Mouse (Mus musculus) hindbrain, embryonic 11.5 days (tissue): Measurements from ENCODE around the gene Lipa. TPM values are rescaled to one million over a fixed set of nuclear protein-coding genes. Genes with fewer than 3 reads are reported as not detected.

Source experiments
- ATAC-seq: fragments of 200-750 bp; cut with Nextera tagmentation; 2 replicates; pipeline ENCODE4 v1.8.0; 2017; ENCODE audit warnings: mild to moderate bottlenecking, moderate TSS enrichment, moderate library complexity; ENCODE audit not compliant: low FRiP score
- DNase-seq: peaks from one replicate; pipeline ENCODE4 v3.0.0-alpha.2; 2015; ENCODE audit warnings: low spot score
- H3K27ac ChIP-seq: fragments of 300-500 bp; sonication (generic); 2 replicates; pipeline ENCODE4 v1.5.1; 2014; ENCODE audit warnings: mild to moderate bottlenecking, low read depth, low read length
- H3K27me3 ChIP-seq: fragments of 300-500 bp; sonication (generic); 2 replicates; pipeline ENCODE4 v1.6.1; 2014; ENCODE audit warnings: mild to moderate bottlenecking, low read length, moderate library complexity, mixed read lengths; ENCODE audit not compliant: control insufficient read depth, insufficient read depth
- H3K36me3 ChIP-seq: fragments of 300-500 bp; sonication (generic); 2 replicates; pipeline ENCODE4 v1.6.1; 2014; ENCODE audit warnings: mild to moderate bottlenecking, low read length, moderate library complexity, mixed read lengths; ENCODE audit not compliant: control insufficient read depth, insufficient read depth
- H3K4me1 ChIP-seq: fragments of 300-500 bp; sonication (generic); replicated peaks from 2 replicates; pipeline ENCODE4 v1.6.1; 2014; ENCODE audit warnings: low read length, mixed read lengths; ENCODE audit not compliant: control insufficient read depth, insufficient read depth
- H3K4me2 ChIP-seq: fragments of 300-500 bp; sonication (generic); replicated peaks from 2 replicates; pipeline ENCODE4 v1.6.1; 2014; ENCODE audit warnings: mild to moderate bottlenecking, low read depth, low read length
- H3K4me3 ChIP-seq: fragments of 300-500 bp; sonication (generic); 2 replicates; pipeline ENCODE4 v1.5.1; 2014; ENCODE audit warnings: low read depth, low read length
- H3K9ac ChIP-seq: fragments of 300-500 bp; sonication (generic); 2 replicates; pipeline ENCODE4 v1.6.1; 2014; ENCODE audit warnings: low read depth, low read length
- H3K9me3 ChIP-seq: fragments of 300-500 bp; sonication (generic); 2 replicates; pipeline ENCODE4 v1.6.1; 2016; ENCODE audit warnings: low read length; ENCODE audit not compliant: control insufficient read depth
- WGBS: fragments of 180-500 bp; shearing (Covaris S2); extraction: QIAGEN DNeasy Blood & Tissue Kit; methylation state at CpG from one replicate; pipeline ENCODE4 v1.1.7; 2014; 5-methylcytosine and 5-hydroxymethylcytosine counted together
- polyA plus RNA-seq: library from polyadenylated mRNA; unstranded; fragments of >200 nt; fragmentation: Nextera tagmentation; extraction: Ambion mirVana; gene quantifications from 2 replicates; pipeline ENCODE4 v1.2.1, GENCODE M21; 2014

Lipa gene
- 27.3 and 28.2 TPM in 2 replicates for polyA plus RNA-seq

GRCm38 (mm10) chr19:34526941-34527682, at the start of gene Lipa:
Lipa (minus strand) TSS chr19:34527474.
- H3K9me3 ChIP-seq, result no peaks in the 10 kb centered on the region
- no peaks in the 10 kb centered on the region for H3K4me1 ChIP-seq
- H3K36me3 ChIP-seq, result no peaks in the 10 kb centered on the region
- no peak within 1 kb of the TSS for H3K27ac ChIP-seq
- WGBS, result under 1% methylated on average over 29 of the region's 29 CpGs
- H3K27me3 ChIP-seq, result no peaks in the 10 kb centered on the region
- ATAC-seq, result peak; percentile 100
- peak within 1 kb of the TSS; percentile 57 for H3K4me3 ChIP-seq
- DNase-seq, result peak; percentile 85
- H3K9ac ChIP-seq, result peak within 1 kb of the TSS; percentile 63
- peak within 1 kb of the TSS; percentile 85 for H3K4me2 ChIP-seq

GRCm38 (mm10) chr19:34573650-34574049, 46.4 kb upstream of the Lipa start:
- no peaks in the 10 kb centered on the region for H3K4me1 ChIP-seq
- no peak overlapping the region for H3K4me3 ChIP-seq
- H3K9me3 ChIP-seq, result no peaks in the 10 kb centered on the region
- H3K4me2 ChIP-seq, result no peak overlapping the region
- DNase-seq, result no peak
- no peaks in the 10 kb centered on the region for H3K27me3 ChIP-seq
- H3K9ac ChIP-seq, result no peak overlapping the region
- no peak overlapping the region for H3K27ac ChIP-seq
- WGBS, result 89% methylated on average over 5 of the region's 5 CpGs
- H3K36me3 ChIP-seq, result no peaks in the 10 kb centered on the region
- no peak for ATAC-seq

GRCm38 (mm10) chr19:34571080-34571479, 43.8 kb upstream of the Lipa start:
- no peak overlapping the region for H3K9ac ChIP-seq
- no peak overlapping the region for H3K4me2 ChIP-seq
- ATAC-seq (no peak), DNase-seq (no peak)
- no peaks in the 10 kb centered on the region for H3K9me3 ChIP-seq
- no peak overlapping the region for H3K4me3 ChIP-seq
- no peaks in the 10 kb centered on the region for H3K27me3 ChIP-seq
- no peak overlapping the region for H3K27ac ChIP-seq
- H3K36me3 ChIP-seq, result no peaks in the 10 kb centered on the region
- H3K4me1 ChIP-seq, result no peaks in the 10 kb centered on the region
- WGBS, result 94% methylated on average over 1 of the region's 1 CpGs

GRCm38 (mm10) chr19:34569896-34570476, 42.7 kb upstream of the Lipa start:
- no peaks in the 10 kb centered on the region for H3K4me1 ChIP-seq
- no peak overlapping the region for H3K27ac ChIP-seq
- H3K36me3 ChIP-seq, result no peaks in the 10 kb centered on the region
- H3K27me3 ChIP-seq, result no peaks in the 10 kb centered on the region
- no peak overlapping the region for H3K4me2 ChIP-seq
- H3K4me3 ChIP-seq, result no peak overlapping the region
- DNase-seq, result no peak
- no peaks in the 10 kb centered on the region for H3K9me3 ChIP-seq
- ATAC-seq, result no peak
- 76% methylated on average over 4 of the region's 4 CpGs for WGBS
- no peak overlapping the region for H3K9ac ChIP-seq

GRCm38 (mm10) chr19:34568988-34569895, 42.0 kb upstream of the Lipa start:
- Histone ChIP-seq H3K4me3 (no peak overlapping the region), H3K36me3 (no peaks in the 10 kb centered on the region), H3K9ac (no peak overlapping the region), H3K27ac (no peak overlapping the region), H3K4me1 (no peaks in the 10 kb centered on the region), H3K9me3 (no peaks in the 10 kb centered on the region), H3K27me3 (no peaks in the 10 kb centered on the region), H3K4me2 (no peak overlapping the region)
- 78% methylated on average over 7 of the region's 7 CpGs for WGBS
- ATAC-seq (no peak), DNase-seq (no peak)

GRCm38 (mm10) chr19:34566178-34566784, 39.0 kb upstream of the Lipa start:
- Histone ChIP-seq H3K36me3 (no peaks in the 10 kb centered on the region), H3K9me3 (no peaks in the 10 kb centered on the region), H3K4me3 (no peak overlapping the region), H3K27ac (no peak overlapping the region), H3K27me3 (no peaks in the 10 kb centered on the region), H3K4me1 (no peaks in the 10 kb centered on the region), H3K9ac (no peak overlapping the region), H3K4me2 (no peak overlapping the region)
- ATAC-seq (no peak), DNase-seq (no peak)
- WGBS, result 83% methylated on average over 1 of the region's 1 CpGs

GRCm38 (mm10) chr19:34562556-34562955, 35.3 kb upstream of the Lipa start:
- H3K9ac ChIP-seq, result no peak overlapping the region
- no peak overlapping the region for H3K4me3 ChIP-seq
- ATAC-seq (no peak), DNase-seq (no peak)
- H3K36me3 ChIP-seq, result no peaks in the 10 kb centered on the region
- H3K9me3 ChIP-seq, result no peaks in the 10 kb centered on the region
- no peaks in the 10 kb centered on the region for H3K4me1 ChIP-seq
- H3K27me3 ChIP-seq, result no peaks in the 10 kb centered on the region
- no peak overlapping the region for H3K27ac ChIP-seq
- H3K4me2 ChIP-seq, result no peak overlapping the region

- Histone ChIP-seq H3K27me3 (no peaks in the 10 kb centered on the region), H3K4me1 (no peaks in the 10 kb centered on the region), H3K9ac (no peak overlapping the region), H3K4me3 (no peak overlapping the region), H3K9me3 (no peaks in the 10 kb centered on the region), H3K27ac (no peak overlapping the region), H3K36me3 (no peaks in the 10 kb centered on the region), H3K4me2 (no peak overlapping the region)
- 86% methylated on average over 3 of the region's 3 CpGs for WGBS
- ATAC-seq (no peak), DNase-seq (no peak)
Observed at GRCm38 (mm10) chr19:34556621-34557020, 29.3 kb upstream of the Lipa start.
